Mouse (Mus musculus): ENCODE results near the gene Rhbg.

Rhbg gene

DNA sequence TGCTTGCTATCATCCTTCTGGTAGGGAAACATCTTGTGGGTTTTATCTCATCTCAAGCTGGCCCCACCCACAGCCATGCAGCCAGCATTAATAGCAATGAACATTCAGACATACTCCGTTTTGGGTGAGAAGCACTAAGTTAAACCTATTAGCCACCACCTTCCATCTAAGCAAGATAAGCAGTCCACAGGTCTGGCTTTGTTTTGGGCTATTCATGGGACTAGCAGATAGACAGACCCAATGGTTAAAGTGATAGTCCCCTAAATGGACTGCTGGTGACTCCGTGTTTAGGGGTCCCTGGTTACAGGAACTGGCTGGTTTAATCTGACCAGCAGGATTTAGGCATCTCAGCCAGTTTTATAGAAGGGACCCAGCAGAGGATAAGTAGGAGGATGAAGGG lies 41.5 kb downstream of the Rhbg start:
- no peak for DNase-seq (ENCODE audit: low read depth, low spot score)
- Histone ChIP-seq H3K27me3 (ENCODE audit: control insufficient read depth, insufficient read depth, low read length, poor library complexity, severe bottlenecking) (peaks cover 3% of the 10 kb centered on the region), H3K36me3 (ENCODE audit: control insufficient read depth, insufficient read depth, low read length, poor library complexity, severe bottlenecking) (no peaks in the 10 kb centered on the region)

DNA sequence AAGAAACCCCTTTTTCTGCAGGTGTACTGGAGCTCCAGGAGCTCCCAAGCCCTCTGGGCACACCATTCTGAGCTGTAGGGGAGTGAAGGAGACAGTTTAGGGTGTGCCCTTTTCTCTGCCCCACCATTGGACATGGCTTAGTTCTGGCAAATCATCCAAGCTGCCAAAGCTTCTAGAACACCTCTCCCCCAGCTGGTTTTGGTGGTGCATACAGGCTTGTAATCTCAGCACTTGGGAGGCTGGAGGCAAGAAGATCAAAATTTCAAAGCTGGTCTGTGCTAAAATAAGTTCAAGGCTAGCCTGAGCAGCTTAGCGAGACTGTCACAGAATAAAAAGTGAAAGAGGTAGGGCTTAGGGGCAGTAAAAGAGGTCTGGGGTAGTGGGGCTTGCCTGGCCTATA lies 42.2 kb downstream of the Rhbg start:
- DNase-seq (ENCODE audit: low read depth, low spot score): no peak
- Histone ChIP-seq H3K27me3 (ENCODE audit: control insufficient read depth, insufficient read depth, low read length, poor library complexity, severe bottlenecking) (peaks cover 3% of the 10 kb centered on the region), H3K36me3 (ENCODE audit: control insufficient read depth, insufficient read depth, low read length, poor library complexity, severe bottlenecking) (no peaks in the 10 kb centered on the region)

- H3K36me3 ChIP-seq (ENCODE audit: control insufficient read depth, insufficient read depth, low read length, poor library complexity, severe bottlenecking): no peaks in the 10 kb centered on the region
- peaks cover 3% of the 10 kb centered on the region for H3K27me3 ChIP-seq (ENCODE audit: control insufficient read depth, insufficient read depth, low read length, poor library complexity, severe bottlenecking)
- DNase-seq (ENCODE audit: low read depth, low spot score): no peak
Observed at GRCm38 (mm10) chr3:88210918-88211317, 43.6 kb downstream of the Rhbg start.

DNA sequence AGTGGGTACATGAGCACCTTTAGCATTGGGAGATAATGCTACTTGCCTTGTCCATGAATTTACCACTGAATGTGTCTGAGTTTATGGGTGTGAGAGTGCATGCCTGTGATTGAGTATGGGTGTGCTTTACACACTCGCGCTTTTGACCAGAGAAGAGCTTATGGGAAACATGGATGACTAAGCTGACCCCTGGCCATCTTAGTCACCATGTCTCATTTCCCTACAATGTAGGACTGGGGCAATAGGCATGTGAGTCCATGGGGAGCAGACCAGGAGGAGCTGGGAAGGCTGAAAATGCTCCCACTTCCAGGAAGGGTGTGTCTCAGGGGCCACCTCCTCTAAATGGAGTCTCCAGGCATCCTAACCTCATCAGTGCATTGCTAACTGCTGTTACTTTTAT lies 44.4 kb downstream of the Rhbg start:
- no peaks in the 10 kb centered on the region; the same call in 1 of the 2 replicates for H3K27me3 ChIP-seq (ENCODE audit: control insufficient read depth, insufficient read depth, low read length, poor library complexity, severe bottlenecking)
- no peak for DNase-seq (ENCODE audit: low read depth, low spot score)
- H3K36me3 ChIP-seq (ENCODE audit: control insufficient read depth, insufficient read depth, low read length, poor library complexity, severe bottlenecking): no peaks in the 10 kb centered on the region

DNA sequence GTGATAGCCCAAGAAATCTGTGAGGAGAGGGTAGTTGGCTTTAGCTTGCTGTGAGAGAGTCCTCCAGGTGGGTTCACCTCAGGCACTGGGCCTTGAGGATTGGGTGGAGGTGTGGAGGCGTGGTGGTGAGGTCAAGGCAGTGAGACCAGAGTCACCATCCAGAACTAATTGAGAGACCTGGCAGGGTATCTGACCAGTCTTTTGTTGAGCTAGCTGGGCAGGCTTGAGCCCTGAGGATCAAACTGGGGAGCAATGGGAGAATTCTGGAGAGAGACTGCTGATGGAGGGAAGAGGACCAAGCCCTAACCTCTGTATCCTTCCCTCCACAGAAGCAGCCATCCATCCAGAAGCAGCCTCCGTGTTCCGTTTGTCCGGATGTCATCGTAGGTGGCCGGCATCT lies 45.2 kb downstream of the Rhbg start:
- H3K27me3 ChIP-seq (ENCODE audit: control insufficient read depth, insufficient read depth, low read length, poor library complexity, severe bottlenecking): no peaks in the 10 kb centered on the region; the same call in 1 of the 2 replicates
- no peak for DNase-seq (ENCODE audit: low read depth, low spot score)

GRCm38 (mm10) chr3:88208226-88208720 lies 46.2 kb downstream of the Rhbg start:
- DNase-seq (ENCODE audit: low read depth, low spot score): no peak
- Histone ChIP-seq H3K27me3 (ENCODE audit: control insufficient read depth, insufficient read depth, low read length, poor library complexity, severe bottlenecking) (peaks cover 2% of the 10 kb centered on the region; the same call in 1 of the 2 replicates), H3K36me3 (ENCODE audit: control insufficient read depth, insufficient read depth, low read length, poor library complexity, severe bottlenecking) (no peaks in the 10 kb centered on the region)

More for the DNA sequence above, 45.2 kb downstream of the Rhbg start:
- no peaks in the 10 kb centered on the region for H3K36me3 ChIP-seq (ENCODE audit: control insufficient read depth, insufficient read depth, low read length, poor library complexity, severe bottlenecking)

GRCm38 (mm10) chr3:88207451-88208100 lies 46.9 kb downstream of the Rhbg start:
- no peaks in the 10 kb centered on the region for H3K36me3 ChIP-seq (ENCODE audit: control insufficient read depth, insufficient read depth, low read length, poor library complexity, severe bottlenecking)

DNA sequence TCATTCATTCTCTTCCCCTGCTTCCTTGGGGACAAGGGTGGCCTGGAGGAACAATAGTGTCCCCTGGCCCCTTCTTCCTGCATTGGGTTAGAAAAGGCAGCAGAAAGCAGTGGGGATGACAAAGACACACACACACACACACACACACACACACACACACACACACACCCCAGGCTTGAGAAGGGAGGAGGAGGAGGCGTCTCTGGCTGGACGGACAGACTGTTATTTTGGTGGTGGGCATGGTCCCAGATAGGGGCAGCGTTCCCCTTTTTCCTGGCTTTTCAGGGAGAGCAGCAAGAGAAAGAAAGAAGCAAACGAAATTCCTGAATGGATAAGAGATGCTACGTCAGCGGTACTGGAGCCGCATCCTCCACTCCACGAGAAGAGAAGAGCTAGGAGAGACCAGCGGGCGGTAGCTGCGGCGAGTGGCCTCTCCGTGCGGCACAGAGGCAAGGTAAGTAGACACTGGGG lies 47.6 kb downstream of the Rhbg start:
- DNase-seq (ENCODE audit: low read depth, low spot score): no peak
- Histone ChIP-seq H3K36me3 (ENCODE audit: control insufficient read depth, insufficient read depth, low read length, poor library complexity, severe bottlenecking) (no peaks in the 10 kb centered on the region), H3K27me3 (ENCODE audit: control insufficient read depth, insufficient read depth, low read length, poor library complexity, severe bottlenecking) (peaks cover 2% of the 10 kb centered on the region; the same call in 1 of the 2 replicates)

More at GRCm38 (mm10) chr3:88207451-88208100, 46.9 kb downstream of the Rhbg start:
- no peak for DNase-seq (ENCODE audit: low read depth, low spot score)
- H3K27me3 ChIP-seq (ENCODE audit: control insufficient read depth, insufficient read depth, low read length, poor library complexity, severe bottlenecking): peaks cover 2% of the 10 kb centered on the region; the same call in 1 of the 2 replicates

GRCm38 (mm10) chr3:88206500-88206899 lies 48.0 kb downstream of the Rhbg start:
- H3K36me3 ChIP-seq (ENCODE audit: control insufficient read depth, insufficient read depth, low read length, poor library complexity, severe bottlenecking): no peaks in the 10 kb centered on the region
- DNase-seq (ENCODE audit: low read depth, low spot score): no peak

DNA sequence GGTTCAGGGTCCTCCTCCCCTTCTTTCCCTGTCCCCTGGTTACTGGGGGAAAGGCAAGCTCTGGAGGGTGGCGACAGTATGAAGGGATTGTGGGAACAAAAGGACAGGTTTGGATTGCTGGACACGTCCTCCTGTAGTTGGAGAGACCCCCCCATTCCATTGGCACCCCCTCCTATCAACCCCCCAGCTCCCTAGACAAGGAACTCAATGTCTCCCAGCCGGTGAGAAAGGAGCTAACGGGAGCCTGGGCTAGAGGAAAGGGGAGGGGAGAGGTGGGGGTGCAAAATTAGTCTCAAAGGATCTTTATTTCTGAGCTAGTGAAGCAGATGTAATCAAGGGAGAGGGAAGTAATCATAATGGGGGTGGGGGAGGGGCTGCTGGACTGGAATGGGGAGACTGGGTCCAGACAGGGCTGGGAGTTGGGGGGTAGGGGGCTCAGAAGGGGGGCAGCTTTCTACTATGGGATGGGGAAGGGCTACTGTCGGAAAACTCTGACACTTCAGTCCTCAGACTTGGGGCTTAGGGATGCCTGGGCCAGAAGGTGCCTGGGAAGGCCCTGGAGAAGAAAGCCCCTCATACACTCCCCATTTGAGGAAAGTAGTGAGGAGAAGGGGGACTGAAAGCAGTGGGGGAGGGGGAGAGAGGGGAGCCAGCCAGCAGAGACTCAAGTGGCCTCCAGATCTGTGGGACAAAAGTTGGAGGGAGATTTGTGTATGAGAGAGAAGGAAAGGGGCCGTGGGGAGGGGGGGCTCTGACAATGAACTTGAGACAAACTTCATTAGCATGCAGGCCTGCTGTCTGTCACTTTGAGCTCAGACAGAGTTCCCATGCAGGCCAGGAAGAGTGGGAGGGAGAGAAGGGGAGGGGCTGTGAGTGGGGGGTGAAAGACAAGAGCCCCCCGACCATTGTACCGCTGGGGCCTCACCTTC lies 48.7 kb downstream of the Rhbg start:
- Histone ChIP-seq H3K36me3 (ENCODE audit: control insufficient read depth, insufficient read depth, low read length, poor library complexity, severe bottlenecking) (no peaks in the 10 kb centered on the region), H3K27me3 (ENCODE audit: control insufficient read depth, insufficient read depth, low read length, poor library complexity, severe bottlenecking) (peaks cover 2% of the 10 kb centered on the region; the same call in 1 of the 2 replicates)
- DNase-seq (ENCODE audit: low read depth, low spot score): no peak

More at GRCm38 (mm10) chr3:88206500-88206899, 48.0 kb downstream of the Rhbg start:
- peaks cover 2% of the 10 kb centered on the region; the same call in 1 of the 2 replicates for H3K27me3 ChIP-seq (ENCODE audit: control insufficient read depth, insufficient read depth, low read length, poor library complexity, severe bottlenecking)

GRCm38 (mm10) chr3:88205176-88205562 lies 49.3 kb downstream of the Rhbg start:
- no peak for DNase-seq (ENCODE audit: low read depth, low spot score)
- H3K27me3 ChIP-seq (ENCODE audit: control insufficient read depth, insufficient read depth, low read length, poor library complexity, severe bottlenecking): peaks cover 2% of the 10 kb centered on the region; the same call in 1 of the 2 replicates

DNA sequence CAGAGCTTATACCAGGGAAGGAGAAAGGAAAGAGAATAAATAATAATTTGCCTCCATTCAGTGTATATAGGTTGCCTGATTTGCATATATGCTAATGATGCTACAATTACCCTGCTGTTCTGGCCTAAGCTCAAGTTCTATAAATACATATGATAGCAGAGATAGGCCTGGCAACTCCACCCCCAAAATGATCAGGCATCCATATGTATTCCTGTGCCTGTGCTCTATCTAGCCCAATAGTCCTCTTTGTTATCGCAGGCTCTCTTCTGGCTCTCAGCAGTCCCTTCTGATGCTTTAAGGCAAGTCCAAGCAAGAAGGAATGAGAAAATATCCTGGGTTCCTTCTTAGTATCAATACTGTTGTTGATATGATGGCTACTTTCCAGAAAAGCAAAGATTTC lies 49.8 kb downstream of the Rhbg start:
- Histone ChIP-seq H3K36me3 (ENCODE audit: control insufficient read depth, insufficient read depth, low read length, poor library complexity, severe bottlenecking) (no peaks in the 10 kb centered on the region), H3K27me3 (ENCODE audit: control insufficient read depth, insufficient read depth, low read length, poor library complexity, severe bottlenecking) (peaks cover 2% of the 10 kb centered on the region; the same call in 1 of the 2 replicates)
- no peak for DNase-seq (ENCODE audit: low read depth, low spot score)

More at GRCm38 (mm10) chr3:88205176-88205562, 49.3 kb downstream of the Rhbg start:
- no peaks in the 10 kb centered on the region for H3K36me3 ChIP-seq (ENCODE audit: control insufficient read depth, insufficient read depth, low read length, poor library complexity, severe bottlenecking)

- Histone ChIP-seq H3K36me3 (ENCODE audit: control insufficient read depth, insufficient read depth, low read length, poor library complexity, severe bottlenecking) (no peaks in the 10 kb centered on the region), H3K27me3 (ENCODE audit: control insufficient read depth, insufficient read depth, low read length, poor library complexity, severe bottlenecking) (peaks cover 2% of the 10 kb centered on the region; the same call in 1 of the 2 replicates)
- DNase-seq (ENCODE audit: low read depth, low spot score): no peak
Observed at GRCm38 (mm10) chr3:88203999-88204700, 50.4 kb downstream of the Rhbg start.

DNA sequence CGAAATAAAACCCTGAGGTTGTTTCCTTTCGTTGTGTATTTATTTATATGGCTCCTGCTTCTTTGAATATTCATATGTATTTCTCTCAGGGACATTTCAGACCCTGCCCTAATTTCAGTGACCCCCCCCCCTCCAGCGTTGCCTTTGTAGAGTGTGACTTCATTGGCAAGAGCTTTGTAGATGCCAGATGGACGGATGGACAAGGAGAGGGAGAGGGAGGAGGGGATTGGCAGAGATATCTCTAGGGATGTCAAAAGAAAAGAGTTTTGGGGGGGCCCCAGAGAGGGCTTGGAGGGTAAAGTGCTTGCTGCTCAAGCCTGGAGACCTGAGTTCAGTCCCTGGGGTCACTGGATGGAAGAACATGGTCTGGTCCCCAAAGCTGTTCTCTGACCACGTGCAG lies 51.1 kb downstream of the Rhbg start:
- Histone ChIP-seq H3K27me3 (ENCODE audit: control insufficient read depth, insufficient read depth, low read length, poor library complexity, severe bottlenecking) (peaks cover 2% of the 10 kb centered on the region; the same call in 1 of the 2 replicates), H3K36me3 (ENCODE audit: control insufficient read depth, insufficient read depth, low read length, poor library complexity, severe bottlenecking) (no peaks in the 10 kb centered on the region)
- DNase-seq (ENCODE audit: low read depth, low spot score): no peak

All from splenic B cell, adult 2 months (primary cell).